Mouse (Mus musculus) heart, embryonic 12.5 days (tissue): ENCODE results near the gene Pstpip1. TPM values are rescaled to one million over a fixed set of nuclear protein-coding genes. Genes with fewer than 3 reads are reported as not detected.

ENCODE experiments used
- ATAC-seq: fragments of 200-750 bp; cut with Nextera tagmentation; 2 replicates; pipeline ENCODE4 v1.8.0; 2017; ENCODE audit warnings: moderate TSS enrichment, moderate library complexity; ENCODE audit not compliant: insufficient number of reproducible peaks, low FRiP score
- H3K27ac ChIP-seq: fragments of 300-500 bp; sonication (generic); 2 replicates; pipeline ENCODE4 v1.5.1; 2016; ENCODE audit warnings: mild to moderate bottlenecking, moderate library complexity; ENCODE audit not compliant: poor library complexity, severe bottlenecking
- H3K27me3 ChIP-seq: fragments of 300-500 bp; sonication (generic); replicated peaks from 2 replicates; pipeline ENCODE4 v1.6.1; 2016; ENCODE audit warnings: mild to moderate bottlenecking, moderate library complexity
- H3K36me3 ChIP-seq: fragments of 300-500 bp; sonication (generic); 2 replicates; pipeline ENCODE4 v1.6.1; 2016; ENCODE audit warnings: mild to moderate bottlenecking, moderate library complexity
- H3K4me1 ChIP-seq: fragments of 300-500 bp; sonication (generic); replicated peaks from 2 replicates; pipeline ENCODE4 v1.6.1; 2016; ENCODE audit warnings: mild to moderate bottlenecking
- H3K4me2 ChIP-seq: fragments of 300-500 bp; sonication (generic); 2 replicates; pipeline ENCODE4 v1.6.1; 2016; ENCODE audit warnings: mild to moderate bottlenecking, moderate library complexity
- H3K4me3 ChIP-seq: fragments of 300-500 bp; sonication (generic); 2 replicates; pipeline ENCODE4 v1.5.1; 2016; ENCODE audit warnings: mild to moderate bottlenecking
- H3K9ac ChIP-seq: fragments of 300-500 bp; sonication (generic); 2 replicates; pipeline ENCODE4 v1.6.1; 2016; ENCODE audit warnings: mild to moderate bottlenecking, moderate library complexity
- H3K9me3 ChIP-seq: fragments of 300-500 bp; sonication (generic); replicated peaks from 2 replicates; pipeline ENCODE4 v1.6.1; 2016; ENCODE audit warnings: mild to moderate bottlenecking, moderate library complexity
- WGBS: fragments of 180-500 bp; shearing (Covaris S2); methylation state at CpG from one replicate; pipeline ENCODE4 v1.1.7; 2016; 5-methylcytosine and 5-hydroxymethylcytosine counted together
- polyA plus RNA-seq: library from polyadenylated mRNA; unstranded; fragments of >200 nt; fragmentation: Nextera tagmentation; extraction: Ambion mirVana; gene quantifications from 2 replicates; pipeline ENCODE4 v1.2.1, GENCODE M21; 2016

The Pstpip1 gene
- polyA plus RNA-seq: 0.60 and 0.81 TPM in 2 replicates

GRCm38 (mm10) chr9:56089778-56090520 is at the start of gene Pstpip1:
Pstpip1 (plus strand) TSS chr9:56089962.
- Histone ChIP-seq H3K27ac (peak within 1 kb of the TSS; percentile 55; the same call in 1 of the 2 replicates), H3K4me1 (peaks cover 20% of the 10 kb centered on the region), H3K4me3 (no peak within 1 kb of the TSS), H3K9me3 (no peaks in the 10 kb centered on the region), H3K27me3 (no peaks in the 10 kb centered on the region), H3K36me3 (no peaks in the 10 kb centered on the region), H3K9ac (peak within 1 kb of the TSS; percentile 47; the same call in 1 of the 2 replicates), H3K4me2 (peak within 1 kb of the TSS; percentile 54)
- 23% methylated on average over 22 of the region's 22 CpGs for WGBS
- ATAC-seq: peak; percentile 41; the same call in 1 of the 2 replicates

GRCm38 (mm10) chr9:56041372-56042180 is 48.2 kb upstream of the Pstpip1 start, which contains the start of gene Rcn2:
Rcn2 (plus strand) TSS chr9:56041845.
- Histone ChIP-seq H3K36me3 (peaks cover 24% of the 10 kb centered on the region), H3K4me2 (peak within 1 kb of the TSS; percentile 76), H3K9me3 (no peaks in the 10 kb centered on the region), H3K27me3 (no peaks in the 10 kb centered on the region), H3K4me1 (peaks cover 12% of the 10 kb centered on the region; the same call in 1 of the 2 replicates), H3K9ac (peak within 1 kb of the TSS; percentile 93), H3K27ac (peak within 1 kb of the TSS; percentile 94), H3K4me3 (peak within 1 kb of the TSS; percentile 83)
- under 1% methylated on average over 49 of the region's 49 CpGs for WGBS
- ATAC-seq: peak; percentile 100

GRCm38 (mm10) chr9:56042181-56042621 is 47.6 kb upstream of the Pstpip1 start:
- peak overlapping the region; percentile 93 for H3K9ac ChIP-seq
- peak overlapping the region; percentile 94 for H3K27ac ChIP-seq
- peak overlapping the region; percentile 83 for H3K4me3 ChIP-seq
- 1% methylated on average over 16 of the region's 16 CpGs for WGBS
- H3K9me3 ChIP-seq: no peaks in the 10 kb centered on the region
- peak; percentile 10; the same call in 1 of the 2 replicates for ATAC-seq
- H3K36me3 ChIP-seq: peaks cover 24% of the 10 kb centered on the region
- peaks cover 12% of the 10 kb centered on the region; the same call in 1 of the 2 replicates for H3K4me1 ChIP-seq
- peak overlapping the region; percentile 76 for H3K4me2 ChIP-seq
- H3K27me3 ChIP-seq: no peaks in the 10 kb centered on the region

- H3K4me3 ChIP-seq: no peak overlapping the region
- no peak overlapping the region for H3K4me2 ChIP-seq
- H3K27me3 ChIP-seq: no peaks in the 10 kb centered on the region
- no peak for ATAC-seq
- WGBS: 82% methylated on average over 3 of the region's 3 CpGs
- no peak overlapping the region for H3K27ac ChIP-seq
- no peaks in the 10 kb centered on the region for H3K9me3 ChIP-seq
- H3K36me3 ChIP-seq: peaks cover 40% of the 10 kb centered on the region
- H3K4me1 ChIP-seq: peaks cover 4% of the 10 kb centered on the region; the same call in 1 of the 2 replicates
- H3K9ac ChIP-seq: no peak overlapping the region
These were observed 36.0 kb upstream of the Pstpip1 start for GRCm38 (mm10) chr9:56053796-56054195.

GRCm38 (mm10) chr9:56056147-56056546 is 33.6 kb upstream of the Pstpip1 start:
- Histone ChIP-seq H3K4me1 (peaks cover 8% of the 10 kb centered on the region; the same call in 1 of the 2 replicates), H3K27ac (no peak overlapping the region), H3K9me3 (no peaks in the 10 kb centered on the region), H3K4me3 (no peak overlapping the region), H3K27me3 (no peaks in the 10 kb centered on the region), H3K9ac (no peak overlapping the region), H3K36me3 (peaks cover 59% of the 10 kb centered on the region), H3K4me2 (no peak overlapping the region)
- ATAC-seq: peak; percentile 59; the same call in 1 of the 2 replicates
- 83% methylated on average over 6 of the region's 6 CpGs for WGBS

GRCm38 (mm10) chr9:56062336-56062735 is 27.4 kb upstream of the Pstpip1 start:
- Histone ChIP-seq H3K4me1 (peaks cover 12% of the 10 kb centered on the region; the same call in 1 of the 2 replicates), H3K4me2 (no peak overlapping the region), H3K9ac (no peak overlapping the region), H3K4me3 (no peak overlapping the region), H3K27ac (no peak overlapping the region), H3K9me3 (no peaks in the 10 kb centered on the region), H3K27me3 (no peaks in the 10 kb centered on the region), H3K36me3 (peaks cover 75% of the 10 kb centered on the region)
- ATAC-seq: no peak
- 93% methylated on average over 5 of the region's 5 CpGs for WGBS

GRCm38 (mm10) chr9:56065011-56065410 is 24.8 kb upstream of the Pstpip1 start:
- H3K4me2 ChIP-seq: no peak overlapping the region
- H3K27me3 ChIP-seq: no peaks in the 10 kb centered on the region
- H3K9me3 ChIP-seq: no peaks in the 10 kb centered on the region
- no peak overlapping the region for H3K9ac ChIP-seq
- ATAC-seq: no peak
- WGBS: 57% methylated on average over 3 of the region's 3 CpGs
- H3K4me3 ChIP-seq: no peak overlapping the region
- peaks cover 9% of the 10 kb centered on the region; the same call in 1 of the 2 replicates for H3K4me1 ChIP-seq
- peaks cover 76% of the 10 kb centered on the region for H3K36me3 ChIP-seq
- H3K27ac ChIP-seq: no peak overlapping the region

GRCm38 (mm10) chr9:56067964-56068363 is 21.8 kb upstream of the Pstpip1 start:
- Histone ChIP-seq H3K27me3 (no peaks in the 10 kb centered on the region), H3K27ac (no peak overlapping the region), H3K9ac (no peak overlapping the region), H3K4me3 (no peak overlapping the region), H3K4me2 (no peak overlapping the region), H3K9me3 (no peaks in the 10 kb centered on the region), H3K36me3 (peaks cover 59% of the 10 kb centered on the region), H3K4me1 (peaks cover 9% of the 10 kb centered on the region; the same call in 1 of the 2 replicates)
- WGBS: 87% methylated on average over 4 of the region's 4 CpGs
- ATAC-seq: no peak

DNA sequence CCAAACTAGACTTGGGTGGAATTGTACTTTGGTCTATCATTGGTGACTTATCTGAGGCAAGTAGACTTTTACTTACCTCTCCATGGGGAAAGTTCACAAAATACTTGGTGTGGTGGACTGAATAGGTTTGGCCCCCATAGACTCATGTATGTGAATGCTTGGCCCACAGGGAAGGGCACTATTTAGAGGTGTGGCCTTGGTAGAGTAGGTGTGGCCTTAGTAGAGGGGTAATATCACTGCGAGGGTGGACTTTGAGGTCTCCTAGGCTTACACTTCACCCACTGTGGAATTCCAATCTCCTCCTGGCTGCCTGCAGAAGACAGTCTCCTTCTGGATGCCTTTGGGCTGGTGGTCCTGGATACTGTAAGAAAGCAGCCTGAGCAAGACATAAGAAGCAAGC is 21.1 kb upstream of the Pstpip1 start:
- 68% methylated on average over 1 of the region's 1 CpGs for WGBS
- Histone ChIP-seq H3K4me2 (no peak overlapping the region), H3K9me3 (no peaks in the 10 kb centered on the region), H3K27me3 (no peaks in the 10 kb centered on the region), H3K9ac (no peak overlapping the region), H3K36me3 (peaks cover 53% of the 10 kb centered on the region), H3K4me1 (peaks cover 9% of the 10 kb centered on the region; the same call in 1 of the 2 replicates), H3K4me3 (no peak overlapping the region), H3K27ac (no peak overlapping the region)
- ATAC-seq: no peak

DNA sequence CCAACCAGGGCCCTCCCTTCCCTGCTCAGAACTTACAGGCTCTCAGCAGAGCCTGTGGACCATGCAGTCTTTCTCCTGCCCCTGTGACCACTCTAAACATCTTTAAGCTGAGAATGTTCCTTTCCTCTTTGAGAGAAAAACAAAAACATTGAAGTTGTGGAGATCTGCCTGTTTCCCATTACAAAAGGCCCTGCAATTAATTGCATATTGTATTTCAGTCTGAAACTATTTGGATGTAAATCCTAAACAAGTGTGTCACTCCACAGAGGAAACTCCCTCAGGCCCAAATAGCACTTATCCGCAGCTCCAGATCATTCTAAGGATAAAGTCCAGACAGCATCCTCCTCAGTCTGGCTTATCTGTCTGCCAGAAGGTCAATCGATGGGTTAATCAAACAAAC is 16.9 kb upstream of the Pstpip1 start:
- Histone ChIP-seq H3K4me3 (no peak overlapping the region), H3K4me2 (no peak overlapping the region), H3K4me1 (peaks cover 19% of the 10 kb centered on the region), H3K27ac (no peak overlapping the region), H3K9me3 (no peaks in the 10 kb centered on the region), H3K27me3 (no peaks in the 10 kb centered on the region), H3K36me3 (peaks cover 26% of the 10 kb centered on the region), H3K9ac (no peak overlapping the region)
- WGBS: 39% methylated on average over 2 of the region's 2 CpGs
- ATAC-seq: no peak

GRCm38 (mm10) chr9:56074863-56075262 is 14.9 kb upstream of the Pstpip1 start:
- Histone ChIP-seq H3K4me3 (no peak overlapping the region), H3K36me3 (peaks cover 17% of the 10 kb centered on the region; the same call in 1 of the 2 replicates), H3K27me3 (no peaks in the 10 kb centered on the region), H3K9me3 (no peaks in the 10 kb centered on the region), H3K4me1 (peaks cover 19% of the 10 kb centered on the region), H3K4me2 (no peak overlapping the region), H3K9ac (no peak overlapping the region), H3K27ac (no peak overlapping the region)
- WGBS: 78% methylated on average over 12 of the region's 12 CpGs
- ATAC-seq: 0 out of 2 replicates have a peak, but pooled peaks have one; percentile 9
